Mouse (Mus musculus): ENCODE data around the gene Runx2.

Gene Runx2

GRCm38 (mm10) chr17:44549551-44549950 lies 265.0 kb downstream of the Runx2 start:
- no peak for DNase-seq (ENCODE audit: inconsistent age in 2 of 2, low spot score in 1 of 2)

DNA sequence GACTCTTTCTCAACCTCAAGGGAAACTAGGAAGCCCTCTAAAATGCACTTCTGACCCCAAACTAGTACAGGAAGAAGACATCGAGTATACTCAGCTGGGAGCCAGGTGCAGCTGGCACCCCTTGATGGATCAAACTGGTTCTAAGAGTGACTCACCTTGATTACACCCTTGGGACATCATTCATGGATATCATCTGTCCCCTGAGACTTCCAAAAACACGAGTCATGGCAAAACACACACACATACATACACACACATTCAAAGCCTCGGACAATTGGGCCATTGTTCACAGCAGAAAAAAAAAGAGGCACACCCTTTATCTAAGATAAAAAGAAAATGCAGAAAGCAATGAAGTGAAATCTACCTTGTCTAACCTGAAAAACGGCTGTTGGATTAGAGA lies 266.7 kb downstream of the Runx2 start:
- DNase-seq (ENCODE audit: inconsistent age in 2 of 2, low spot score in 1 of 2), result no peak

- DNase-seq (ENCODE audit: inconsistent age in 2 of 2, low spot score in 1 of 2), result no peak
These were observed 267.8 kb downstream of the Runx2 start for GRCm38 (mm10) chr17:44546801-44547200.

GRCm38 (mm10) chr17:44545141-44545813 lies 269.3 kb downstream of the Runx2 start:
- no peak for DNase-seq (ENCODE audit: inconsistent age in 2 of 2, low spot score in 1 of 2)

- DNase-seq (ENCODE audit: inconsistent age in 2 of 2, low spot score in 1 of 2), result no peak
These were observed 271.9 kb downstream of the Runx2 start for GRCm38 (mm10) chr17:44542706-44543105.

- DNase-seq (ENCODE audit: inconsistent age in 2 of 2, low spot score in 1 of 2), result no peak
These were observed 273.9 kb downstream of the Runx2 start for GRCm38 (mm10) chr17:44540699-44541098.

DNA sequence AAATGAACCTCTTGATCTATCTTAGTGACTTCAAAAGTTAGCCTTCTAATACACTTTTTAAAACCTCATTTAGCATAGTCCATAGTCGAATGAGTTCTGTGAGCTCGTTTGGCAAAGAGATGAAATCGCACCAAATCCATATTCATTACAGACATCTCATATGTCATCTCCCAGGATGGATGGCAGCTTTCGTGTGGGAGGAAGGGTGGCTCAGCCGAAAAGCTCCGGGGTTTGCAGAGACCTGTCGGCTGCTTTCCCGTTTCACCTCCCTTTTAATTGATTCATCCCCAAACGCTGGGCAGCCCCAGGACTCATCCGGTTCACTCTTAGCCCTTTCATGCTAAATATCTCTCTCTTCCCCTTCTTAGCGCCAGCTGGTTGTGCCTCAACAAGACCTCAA lies 275.7 kb downstream of the Runx2 start:
- DNase-seq (ENCODE audit: inconsistent age in 2 of 2, low spot score in 1 of 2), result no peak

DNA sequence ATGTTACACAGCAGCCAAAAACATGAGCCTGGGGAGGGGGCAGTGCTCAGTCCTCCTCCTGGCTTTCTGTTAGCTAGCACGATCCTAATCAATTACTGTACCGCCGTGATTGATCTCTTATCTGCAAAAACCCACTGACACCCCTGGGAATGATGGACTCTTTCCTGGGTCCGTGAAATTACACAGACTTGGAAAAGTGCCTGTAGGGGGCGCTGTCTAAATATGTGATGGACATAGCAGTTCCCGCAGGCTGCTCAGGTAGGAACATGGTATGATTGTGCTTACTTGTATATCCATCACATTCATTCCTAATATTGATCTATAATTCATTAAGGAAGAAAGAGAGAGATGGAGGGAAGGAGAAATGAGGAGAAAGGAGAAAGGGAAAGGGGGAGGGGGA lies 284.6 kb downstream of the Runx2 start:
- peak; percentile 13 to 68 for DNase-seq (ENCODE audit: inconsistent age in 2 of 2, low spot score in 1 of 2)

GRCm38 (mm10) chr17:44528617-44529016 lies 286.0 kb downstream of the Runx2 start:
- no peak for DNase-seq (ENCODE audit: inconsistent age in 2 of 2, low spot score in 1 of 2)

DNA sequence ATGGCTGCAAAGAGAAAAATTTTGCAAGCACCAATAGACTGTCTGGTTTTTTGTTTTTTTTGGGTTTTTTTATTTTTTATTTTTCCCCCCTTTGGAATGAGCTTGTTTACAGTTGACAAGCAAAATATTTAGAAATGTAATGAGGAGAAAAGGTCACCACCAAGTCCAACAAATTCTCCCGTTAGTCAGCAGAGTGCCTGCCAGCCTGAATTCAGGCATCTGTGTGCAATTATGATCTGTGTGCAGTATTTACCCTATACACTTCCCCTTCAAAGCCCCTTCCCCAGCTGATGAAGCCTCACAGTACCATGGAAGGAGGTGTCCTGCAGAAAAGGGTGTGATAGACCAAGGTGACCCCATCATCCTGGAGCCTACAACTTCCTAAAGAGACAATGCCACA lies 290.5 kb downstream of the Runx2 start:
- no peak for DNase-seq (ENCODE audit: inconsistent age in 2 of 2, low spot score in 1 of 2)

DNA sequence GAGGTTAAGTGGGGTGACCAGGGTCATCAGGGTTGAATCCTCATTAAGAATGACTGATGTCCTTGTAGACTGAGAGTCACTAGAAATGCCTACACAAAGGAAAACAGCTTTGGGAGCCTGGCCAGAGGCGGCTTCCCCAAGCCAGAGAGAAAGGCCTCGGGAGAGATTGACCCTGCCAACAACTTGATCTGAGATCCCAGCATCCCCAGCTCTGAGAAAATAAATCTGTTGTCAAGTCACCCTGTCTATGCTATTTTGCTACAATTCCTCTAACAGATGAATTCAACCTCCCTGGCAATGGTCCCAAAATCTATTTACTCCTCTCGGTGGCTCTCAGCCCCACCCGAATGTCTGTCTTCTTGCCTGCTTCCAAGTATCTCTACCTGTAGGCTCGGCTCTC lies 291.7 kb downstream of the Runx2 start:
- DNase-seq (ENCODE audit: inconsistent age in 2 of 2, low spot score in 1 of 2), result peak; percentile 50 to 81

DNA sequence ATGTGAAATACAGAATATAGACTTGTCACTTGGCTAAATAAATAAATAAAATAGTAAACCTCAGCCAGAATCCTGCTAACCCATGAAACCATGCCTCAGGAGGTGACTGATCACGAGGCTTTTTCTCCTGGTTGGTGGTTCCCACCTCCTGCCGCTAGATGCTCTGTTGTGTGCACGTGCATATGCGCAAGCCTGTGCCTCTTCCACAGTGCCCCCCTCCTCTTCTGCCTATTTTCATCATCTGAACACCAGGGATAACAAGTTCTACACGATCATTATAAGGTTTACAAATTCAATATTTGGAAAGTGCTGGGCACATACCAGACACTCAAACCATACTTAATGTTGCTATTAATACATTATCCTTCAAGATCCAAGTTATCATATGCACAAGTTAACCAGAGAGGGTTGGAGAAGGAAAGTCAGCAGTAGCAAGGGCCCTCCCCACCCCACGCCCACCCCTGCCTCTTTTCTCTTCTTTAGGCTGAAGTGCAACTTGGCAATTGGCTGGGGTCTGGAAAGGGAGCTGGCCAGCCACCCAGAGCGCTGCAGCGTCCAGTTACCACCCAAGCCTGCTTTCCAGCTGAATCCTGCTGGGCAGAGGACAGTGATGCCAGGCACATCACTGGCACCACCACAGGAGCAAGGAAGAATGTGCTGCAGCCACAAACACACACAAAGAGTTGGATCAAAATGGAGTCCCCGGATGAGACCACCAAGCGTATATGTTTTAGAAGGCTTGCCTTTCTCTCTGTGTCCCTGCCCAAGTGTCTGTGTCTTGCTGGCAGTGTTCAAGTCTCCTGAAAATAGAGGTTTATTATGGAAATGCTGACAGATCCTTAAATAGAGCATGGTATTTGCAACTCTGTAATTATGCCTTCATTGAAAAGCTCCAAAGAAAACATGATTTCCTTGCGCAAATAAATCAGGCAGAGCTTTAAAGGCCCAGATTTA lies 294.2 kb downstream of the Runx2 start:
- no peak for DNase-seq (ENCODE audit: inconsistent age in 2 of 2, low spot score in 1 of 2)

DNA sequence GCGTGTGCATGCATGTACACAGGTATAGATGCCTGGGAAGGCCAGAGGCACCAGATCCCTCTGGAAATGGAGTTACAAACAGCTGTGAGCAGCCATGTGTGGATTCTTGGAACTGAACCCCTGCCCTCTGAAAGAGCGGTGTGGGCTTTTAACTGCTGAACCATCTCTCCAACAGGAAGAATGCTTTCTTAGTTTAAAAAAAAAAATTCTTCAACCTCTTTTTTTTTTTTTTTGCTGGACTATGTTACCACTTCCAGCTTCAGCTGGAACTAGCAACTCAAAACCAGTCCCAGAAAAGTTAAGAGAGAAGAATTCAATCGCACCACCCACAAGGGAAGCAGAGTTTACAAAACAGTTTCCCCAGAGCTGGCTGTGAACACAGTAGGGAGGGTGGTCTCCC lies 295.2 kb downstream of the Runx2 start:
- DNase-seq (ENCODE audit: inconsistent age in 2 of 2, low spot score in 1 of 2), result no peak

DNA sequence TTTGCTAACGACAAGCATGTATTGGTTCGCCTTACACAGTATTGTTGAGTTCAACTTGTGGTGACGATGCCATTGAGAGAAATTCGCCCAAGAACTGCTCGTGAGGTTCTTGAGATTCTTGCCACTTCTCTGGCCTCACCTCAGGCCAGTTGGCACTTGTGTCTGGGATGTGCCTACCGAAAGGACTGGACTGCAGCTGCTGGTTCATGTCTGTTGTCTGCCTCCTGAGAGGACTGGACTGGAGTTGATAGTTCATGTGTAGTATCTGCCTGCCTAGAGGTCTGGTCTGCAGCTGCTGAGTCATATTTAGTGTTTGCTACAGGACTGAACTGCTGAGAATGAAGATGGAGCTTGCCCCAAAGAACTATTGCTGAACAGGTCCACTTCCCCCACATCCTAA lies 296.4 kb downstream of the Runx2 start:
- DNase-seq (ENCODE audit: inconsistent age in 2 of 2, low spot score in 1 of 2), result no peak

DNA sequence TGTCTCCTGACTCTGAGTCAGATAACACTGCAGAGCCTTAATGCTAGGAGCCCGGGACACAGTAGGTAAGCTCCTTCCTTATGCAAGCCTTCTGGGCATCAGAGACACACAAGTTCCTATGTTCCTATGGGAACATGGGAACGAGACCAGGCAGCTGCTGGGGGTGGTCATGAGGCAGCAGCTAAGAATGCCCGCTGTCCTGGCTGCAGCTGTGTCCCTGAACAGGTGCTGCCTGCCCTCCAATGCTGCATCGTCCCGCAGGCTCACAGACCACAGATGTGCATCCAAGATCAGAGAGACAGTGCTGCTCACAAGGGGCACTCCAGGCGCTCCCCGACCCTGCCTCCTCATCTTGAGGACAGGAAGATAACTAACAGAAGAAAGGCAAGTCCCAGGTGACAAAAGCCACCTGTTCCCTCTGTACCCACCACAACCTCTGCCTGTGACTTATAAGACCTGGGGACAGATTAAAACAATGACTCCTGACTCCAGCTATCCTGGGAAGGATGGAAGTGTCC lies 306.3 kb downstream of the Runx2 start:
- no peak for DNase-seq (ENCODE audit: inconsistent age in 2 of 2, low spot score in 1 of 2)

GRCm38 (mm10) chr17:44507741-44508140 lies 306.9 kb downstream of the Runx2 start:
- no peak for DNase-seq (ENCODE audit: inconsistent age in 2 of 2, low spot score in 1 of 2)

- DNase-seq (ENCODE audit: inconsistent age in 2 of 2, low spot score in 1 of 2), result no peak
These were observed 308.1 kb downstream of the Runx2 start for GRCm38 (mm10) chr17:44506524-44506923.

DNA sequence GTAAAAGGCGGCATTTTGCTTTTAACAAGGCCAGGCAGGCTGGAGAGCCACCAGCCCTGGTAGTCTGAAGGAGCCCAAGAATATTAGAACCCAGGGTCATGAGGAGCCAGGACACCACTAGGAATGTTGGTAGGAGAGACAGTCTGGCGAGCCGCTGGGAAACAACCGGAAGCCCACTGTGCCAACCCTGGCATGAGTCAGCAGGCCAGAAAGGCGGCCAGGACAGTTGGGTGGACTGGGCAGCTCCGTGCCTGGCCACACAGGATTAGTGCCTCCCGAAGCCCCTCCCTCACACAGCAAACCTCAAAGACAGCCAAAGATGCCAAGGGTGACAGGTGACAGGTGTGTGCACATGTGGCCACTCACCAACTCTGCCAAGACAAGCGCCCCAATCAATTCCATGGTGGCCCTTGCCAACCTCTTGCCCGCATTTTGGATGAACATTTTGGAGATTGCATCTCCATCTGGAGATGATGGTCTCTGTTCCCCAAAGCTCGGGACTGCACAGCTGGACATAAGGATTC lies 309.7 kb downstream of the Runx2 start:
- DNase-seq (ENCODE audit: inconsistent age in 2 of 2, low spot score in 1 of 2), result no peak

DNA sequence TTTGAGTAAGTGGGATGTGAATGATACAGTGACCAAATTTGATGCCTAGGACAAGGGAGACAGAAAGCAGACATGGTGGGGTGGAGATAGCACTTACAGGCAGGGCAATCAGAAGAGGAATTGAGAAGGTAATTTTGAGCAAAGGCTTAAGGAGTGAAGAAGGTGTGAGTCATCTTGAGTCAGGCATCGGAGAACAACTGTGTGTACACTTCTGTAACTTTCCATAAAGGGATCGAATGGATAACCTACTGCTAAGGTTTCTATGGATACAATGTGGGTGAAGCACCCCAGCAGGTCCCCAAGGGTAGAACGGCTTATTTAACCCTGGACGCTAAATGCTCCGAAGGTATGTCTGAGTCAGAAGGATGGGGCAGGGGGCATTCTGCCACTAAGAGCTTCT lies 312.4 kb downstream of the Runx2 start:
- DNase-seq (ENCODE audit: inconsistent age in 2 of 2, low spot score in 1 of 2), result no peak

DNA sequence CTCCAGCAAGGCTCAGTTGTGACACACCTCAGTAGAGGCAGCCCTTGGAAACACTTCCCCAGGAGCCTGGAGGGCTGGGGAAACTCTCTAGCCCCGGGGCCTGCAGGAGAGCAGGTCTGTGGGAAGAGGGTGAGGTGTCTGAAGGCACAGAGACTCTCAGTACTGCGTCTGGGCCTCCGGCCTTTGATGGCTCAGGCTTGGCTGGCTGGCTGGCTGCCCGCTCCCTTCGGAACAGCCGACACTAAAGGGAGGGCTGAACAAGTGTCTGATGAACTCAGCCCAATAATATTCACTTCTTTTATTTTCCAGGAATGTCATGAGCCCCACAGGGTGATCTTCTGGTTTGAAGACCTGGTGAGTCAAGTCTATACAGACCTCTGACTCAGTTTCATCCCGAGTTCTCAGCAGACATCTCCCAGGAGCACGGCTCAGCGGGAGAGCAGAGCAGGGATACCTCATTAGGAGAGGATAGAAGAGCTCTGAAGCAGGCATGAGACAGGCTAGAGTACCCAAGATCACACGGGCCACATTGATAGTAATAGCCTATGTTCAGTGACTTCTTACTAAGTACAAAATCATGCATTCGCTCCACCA lies 314.2 kb downstream of the Runx2 start:
- peak; percentile 46 to 50 for DNase-seq (ENCODE audit: inconsistent age in 2 of 2, low spot score in 1 of 2)

GRCm38 (mm10) chr17:44490164-44490794 lies 324.3 kb downstream of the Runx2 start:
- no peak for DNase-seq (ENCODE audit: inconsistent age in 2 of 2, low spot score in 1 of 2)

Measured in adrenal gland, adult (tissue).